Mouse (Mus musculus) small intestine, adult 2 months (tissue): ENCODE results near the gene Zfp13. TPM values are rescaled to one million over a fixed set of nuclear protein-coding genes. Genes with fewer than 3 reads are reported as not detected.
"Not testable (repeated sequence)": the region's sequence is repeated elsewhere in the genome, so short reads cannot be mapped to it uniquely, and the experiment has no call there.

ENCODE experiments used
- H3K27ac ChIP-seq: fragments of 200-500 bp; 2 replicates; pipeline ENCODE4 v1.5.1; 2012; ENCODE audit warnings: low read depth, low read length, control low read depth, inconsistent platforms; ENCODE audit not compliant: insufficient read depth
- H3K27me3 ChIP-seq: fragments of 200-500 bp; 2 replicates; pipeline ENCODE4 v1.6.1; 2012; ENCODE audit warnings: mild to moderate bottlenecking, moderate library complexity, low read length, inconsistent platforms; ENCODE audit not compliant: control insufficient read depth, insufficient read depth
- H3K36me3 ChIP-seq: fragments of 200-500 bp; 2 replicates; pipeline ENCODE4 v1.6.1; 2012; ENCODE audit warnings: mild to moderate bottlenecking, low read length, control low read depth, inconsistent platforms; ENCODE audit not compliant: control insufficient read depth, insufficient read depth
- H3K4me1 ChIP-seq: fragments of 200-500 bp; 2 replicates; pipeline ENCODE4 v1.6.1; 2012; ENCODE audit warnings: low read length, inconsistent platforms, mixed read lengths; ENCODE audit not compliant: control insufficient read depth, insufficient read depth, insufficient read length
- H3K4me3 ChIP-seq: fragments of 200-500 bp; 2 replicates; pipeline ENCODE4 v1.5.1; 2012; ENCODE audit warnings: low read depth, mild to moderate bottlenecking, control low read depth, inconsistent platforms, low read length, moderate library complexity
- CTCF ChIP-seq: fragments of 200-500 bp; IDR thresholded peaks from 2 replicates; pipeline ENCODE4 v1.5.1; 2012; ENCODE audit warnings: low read depth, mild to moderate bottlenecking, control low read depth, inconsistent platforms, low read length, moderate library complexity, mixed read lengths; ENCODE audit not compliant: insufficient replicate concordance, insufficient read length; ENCODE audit errors: extremely low read depth
- POLR2A ChIP-seq: fragments of 200-500 bp; IDR thresholded peaks from 2 replicates; pipeline ENCODE4 v1.6.1; 2012; ENCODE audit warnings: low read depth, mild to moderate bottlenecking, control low read depth, inconsistent platforms, low read length, moderate library complexity
- WGBS: fragments of 180-500 bp; shearing (Covaris S2); methylation state at CpG from one replicate; pipeline ENCODE4 v1.1.7; 2018; 5-methylcytosine and 5-hydroxymethylcytosine counted together
- polyA plus RNA-seq: library from polyadenylated mRNA; depleted of rRNA; stranded (reverse); fragments of >200 nt; gene quantifications from 2 replicates; pipeline ENCODE4 v1.2.3, GENCODE M21; 2012; rRNA removed

Gene Zfp13
- polyA plus RNA-seq, 1 experiment, result 6.8 TPM

- no peak overlapping the region for H3K27ac ChIP-seq
- no peak for TF ChIP-seq POLR2A
- no peak for TF ChIP-seq CTCF
- 16% methylated on average over 21 of the region's 21 CpGs for WGBS
- no peaks in the 10 kb centered on the region for H3K36me3 ChIP-seq
- peaks cover 16% of the 10 kb centered on the region for H3K27me3 ChIP-seq
- peak overlapping the region; percentile 11; the same call in 1 of the 2 replicates for H3K4me3 ChIP-seq
- peaks cover 11% of the 10 kb centered on the region for H3K4me1 ChIP-seq
These were observed 60.8 kb downstream of the Zfp13 start for GRCm38 (mm10) chr17:23538299-23539015.

GRCm38 (mm10) chr17:23537554-23538255 lies 61.6 kb downstream of the Zfp13 start:
- peaks cover 16% of the 10 kb centered on the region for H3K27me3 ChIP-seq
- TF ChIP-seq POLR2A (no peak), CTCF (no peak)
- no peak overlapping the region for H3K27ac ChIP-seq
- H3K4me1 ChIP-seq, result peaks cover 7% of the 10 kb centered on the region
- WGBS, result 7% methylated on average over 27 of the region's 27 CpGs
- H3K4me3 ChIP-seq, result peak overlapping the region; percentile 29
- H3K36me3 ChIP-seq, result no peaks in the 10 kb centered on the region

GRCm38 (mm10) chr17:23535046-23535788 lies 64.1 kb downstream of the Zfp13 start:
- H3K4me3 ChIP-seq, H3K4me1 ChIP-seq, H3K36me3 ChIP-seq, H3K27ac ChIP-seq: not testable (repeated sequence)
- 5% methylated on average over 17 of the region's 29 CpGs for WGBS
- peaks cover 16% of the 10 kb centered on the region for H3K27me3 ChIP-seq

- WGBS, result 17% methylated on average over 12 of the region's 23 CpGs
- H3K27me3 ChIP-seq, result peaks cover 16% of the 10 kb centered on the region
- H3K36me3 ChIP-seq, result not testable (repeated sequence)
These were observed 65.4 kb downstream of the Zfp13 start for GRCm38 (mm10) chr17:23533591-23534490.

GRCm38 (mm10) chr17:23531408-23531807 lies 67.9 kb downstream of the Zfp13 start:
- not testable (repeated sequence) for H3K27ac ChIP-seq, H3K27me3 ChIP-seq, H3K36me3 ChIP-seq, H3K4me1 ChIP-seq, H3K4me3 ChIP-seq
- WGBS, result 32% methylated on average over 1 of the region's 1 CpGs

More at GRCm38 (mm10) chr17:23533591-23534490, 65.4 kb downstream of the Zfp13 start:
- H3K4me1 ChIP-seq, H3K27ac ChIP-seq, H3K4me3 ChIP-seq: not testable (repeated sequence)

Other genes starting within 250 kb of the Zfp13 start
- not detected in 2 replicates for gene Vmn2r116, start 214.9 kb downstream of the Zfp13 start, polyA plus RNA-seq
- gene Vmn2r117, start 119.8 kb downstream of the Zfp13 start, polyA plus RNA-seq, result not detected in 2 replicates
- 6.4 and 7.8 TPM in 2 replicates for gene Zfp213, start 35.2 kb downstream of the Zfp13 start, polyA plus RNA-seq
- not detected in 2 replicates for gene Zscan10, start 1.4 kb upstream of the Zfp13 start, polyA plus RNA-seq
- 1.5 and 1.6 TPM in 2 replicates for gene Mmp25, start 45.8 kb upstream of the Zfp13 start, polyA plus RNA-seq
- gene Bicdl2, start 61.0 kb upstream of the Zfp13 start, polyA plus RNA-seq, result 5.2 and 6.0 TPM in 2 replicates
- 106 and 251 TPM in 2 replicates for gene Hcfc1r1, start 74.1 kb upstream of the Zfp13 start, polyA plus RNA-seq
- gene Thoc6, start 74.4 kb upstream of the Zfp13 start, polyA plus RNA-seq, result 12.4 and 19.8 TPM in 2 replicates
- gene Tnfrsf12a, start 78.0 kb upstream of the Zfp13 start, polyA plus RNA-seq, result 27.9 and 30.9 TPM in 2 replicates
- 0.10 and 0.95 TPM in 2 replicates for gene Cldn6, start 79.8 kb upstream of the Zfp13 start, polyA plus RNA-seq
- 0.10 and 1.5 TPM in 2 replicates for gene Cldn9, start 84.5 kb upstream of the Zfp13 start, polyA plus RNA-seq
- gene 1520401A03Rik, start 123.3 kb upstream of the Zfp13 start, polyA plus RNA-seq, result not detected in 2 replicates
- gene Pkmyt1, start 126.8 kb upstream of the Zfp13 start, polyA plus RNA-seq, result 25.0 and 42.3 TPM in 2 replicates
- 112 and 152 TPM in 2 replicates for gene Paqr4, start 141.4 kb upstream of the Zfp13 start, polyA plus RNA-seq
- 1.5 and 2.9 TPM in 2 replicates for gene Kremen2, start 146.3 kb upstream of the Zfp13 start, polyA plus RNA-seq
- gene Flywch1, start 172.1 kb upstream of the Zfp13 start, polyA plus RNA-seq, result 16.5 and 34.1 TPM in 2 replicates
- gene Flywch2, start 186.6 kb upstream of the Zfp13 start, polyA plus RNA-seq, result 6.3 and 6.6 TPM in 2 replicates
- 197 and 439 TPM in 2 replicates for gene Srrm2, start 191.0 kb upstream of the Zfp13 start, polyA plus RNA-seq
- gene Elob, start 229.6 kb upstream of the Zfp13 start, polyA plus RNA-seq, result 352 and 591 TPM in 2 replicates
- 0.27 and 0.77 TPM in 2 replicates for gene Prss33, start 236.6 kb upstream of the Zfp13 start, polyA plus RNA-seq
- gene Prss32, start 244.4 kb upstream of the Zfp13 start, polyA plus RNA-seq, result 166 and 292 TPM in 2 replicates
- gene Prss41, start 244.7 kb upstream of the Zfp13 start, polyA plus RNA-seq, result 0.56 and 3.4 TPM in 2 replicates